Mouse (Mus musculus) liver, embryonic 16.5 days (tissue): ENCODE measurements around the gene Gm8871. TPM values are rescaled to one million over a fixed set of nuclear protein-coding genes. Genes with fewer than 3 reads are reported as not detected.
"Not testable (repeated sequence)": the region's sequence is repeated elsewhere in the genome, so short reads cannot be mapped to it uniquely, and the experiment has no call there.

Experiments
- ATAC-seq: fragments of 200-750 bp; cut with Nextera tagmentation; 2 replicates; pipeline ENCODE4 v1.8.0; 2017; ENCODE audit warnings: low read depth, mild to moderate bottlenecking, moderate number of reproducible peaks, moderate library complexity
- H3K27ac ChIP-seq: fragments of 300-500 bp; sonication (generic); 2 replicates; pipeline ENCODE4 v1.5.1; 2014; ENCODE audit warnings: mild to moderate bottlenecking, low read length
- H3K27me3 ChIP-seq: fragments of 300-500 bp; sonication (generic); 2 replicates; pipeline ENCODE4 v1.6.1; 2014; ENCODE audit warnings: low read depth, low read length, mixed read lengths; ENCODE audit not compliant: control insufficient read depth, insufficient read depth
- H3K36me3 ChIP-seq: fragments of 300-500 bp; sonication (generic); 2 replicates; pipeline ENCODE4 v1.6.1; 2014; ENCODE audit warnings: mild to moderate bottlenecking; ENCODE audit not compliant: control insufficient read depth, insufficient read depth
- H3K4me1 ChIP-seq: fragments of 300-500 bp; sonication (generic); 2 replicates; pipeline ENCODE4 v1.6.1; 2014; ENCODE audit warnings: low read depth, low read length, mixed read lengths; ENCODE audit not compliant: control insufficient read depth
- H3K4me2 ChIP-seq: fragments of 300-500 bp; sonication (generic); 2 replicates; pipeline ENCODE4 v1.6.1; 2014; ENCODE audit warnings: low read depth, low read length, mixed read lengths
- H3K4me3 ChIP-seq: fragments of 300-500 bp; sonication (generic); 2 replicates; pipeline ENCODE4 v1.5.1; 2014; ENCODE audit warnings: low read depth, mild to moderate bottlenecking, low read length
- H3K9ac ChIP-seq: fragments of 300-500 bp; sonication (generic); 2 replicates; pipeline ENCODE4 v1.6.1; 2014; ENCODE audit warnings: low read depth, low read length
- H3K9me3 ChIP-seq: fragments of 300-500 bp; sonication (generic); replicated peaks from 2 replicates; pipeline ENCODE4 v1.6.1; 2016; ENCODE audit warnings: low read length; ENCODE audit not compliant: control insufficient read depth
- WGBS: fragments of 180-500 bp; shearing (Covaris S2); extraction: QIAGEN DNeasy Blood & Tissue Kit; methylation state at CpG from one replicate; pipeline ENCODE4 v1.1.7; 2014; ENCODE audit not compliant: insufficient replicate concordance; 5-methylcytosine and 5-hydroxymethylcytosine counted together
- polyA plus RNA-seq: library from polyadenylated mRNA; unstranded; fragments of >200 nt; fragmentation: Nextera tagmentation; extraction: Ambion mirVana; gene quantifications from 2 replicates; pipeline ENCODE4 v1.2.1, GENCODE M21; 2015

The Gm8871 gene
- not detected in 2 replicates for polyA plus RNA-seq

- 18% methylated on average over 2 of the region's 3 CpGs for WGBS
- H3K27ac ChIP-seq, H3K9me3 ChIP-seq, ATAC-seq, H3K9ac ChIP-seq, H3K36me3 ChIP-seq, H3K27me3 ChIP-seq, H3K4me3 ChIP-seq, H3K4me1 ChIP-seq, H3K4me2 ChIP-seq: not testable (repeated sequence)
Observed at GRCm38 (mm10) chr5:10947505-10947904, at the start of gene Gm8871, which contains the start of gene Gm8857. TSS of gene Gm8871 (plus strand) at chr5:10947805. TSS of gene Gm8857 (plus strand) at chr5:10947807.

GRCm38 (mm10) chr5:10953512-10953911 is 5.9 kb downstream of the Gm8871 start:
- H3K4me3 ChIP-seq, H3K9me3 ChIP-seq, ATAC-seq, H3K27ac ChIP-seq, H3K36me3 ChIP-seq, H3K9ac ChIP-seq, H3K4me1 ChIP-seq, H3K27me3 ChIP-seq, H3K4me2 ChIP-seq: not testable (repeated sequence)
- 63% methylated on average over 1 of the region's 2 CpGs for WGBS

- H3K36me3 ChIP-seq, ATAC-seq, H3K4me3 ChIP-seq, H3K4me1 ChIP-seq, H3K9ac ChIP-seq, H3K27ac ChIP-seq, H3K4me2 ChIP-seq, H3K9me3 ChIP-seq, H3K27me3 ChIP-seq: not testable (repeated sequence)
- 76% methylated on average over 5 of the region's 8 CpGs for WGBS
Observed at GRCm38 (mm10) chr5:10958057-10958456, 10.5 kb downstream of the Gm8871 start.

Other genes starting within 250 kb of the Gm8871 start
- not detected in 2 replicates for gene Gm8857, start within 50 bp of the Gm8871 start, polyA plus RNA-seq
- not detected in 2 replicates for gene Gm8879, start 179.8 kb downstream of the Gm8871 start, polyA plus RNA-seq
- gene Gm5861, start 235.3 kb downstream of the Gm8871 start, polyA plus RNA-seq, result not detected in 2 replicates